Mouse (Mus musculus): ENCODE data around the gene Nkx2-5.

- TF ChIP-seq CTCF (IDR thresholded peaks at IDR 0.05) (no peak), EP300 (IDR thresholded peaks at IDR 0.05; ENCODE audit: insufficient read depth, low read depth, low read length) (no peak)
Observed at GRCm38 (mm10) chr17:26842431-26843228, 2.2 kb downstream of the Nkx2-5 start.
